Mouse (Mus musculus): ENCODE data around the gene Olfr1359. TPM values are rescaled to one million over a fixed set of nuclear protein-coding genes. Genes with fewer than 3 reads are reported as not detected.
"Not testable (repeated sequence)": the region's sequence is repeated elsewhere in the genome, so short reads cannot be mapped to it uniquely, and the experiment has no call there.

The Olfr1359 gene
- polyA plus RNA-seq, 1 experiment from 2014 or later = 0.27 TPM

GRCm38 (mm10) chr13:21733466-21733865 is 35.6 kb downstream of the Olfr1359 start:
- H3K9ac ChIP-seq = no peak overlapping the region
- no peak overlapping the region for H3K4me2 ChIP-seq (replicated peaks)
- no peak overlapping the region for H3K4me3 ChIP-seq (replicated peaks)
- ATAC-seq (ENCODE audit: insufficient number of reproducible peaks, low FRiP score, low TSS enrichment, low read depth) = no peak
- H3K27ac ChIP-seq (replicated peaks) = no peak overlapping the region
- 69% methylated on average over 5 of the region's 5 CpGs for WGBS
- H3K27me3 ChIP-seq = no peaks in the 10 kb centered on the region
- no peaks in the 10 kb centered on the region for H3K9me3 ChIP-seq (replicated peaks)
- no peaks in the 10 kb centered on the region for H3K36me3 ChIP-seq
- H3K4me1 ChIP-seq = peaks cover 9% of the 10 kb centered on the region

GRCm38 (mm10) chr13:21734010-21734905 is 36.3 kb downstream of the Olfr1359 start:
- Histone ChIP-seq H3K9me3 (replicated peaks) (no peaks in the 10 kb centered on the region), H3K27ac (replicated peaks) (peak overlapping the region; percentile 97), H3K4me2 (replicated peaks) (peak overlapping the region; percentile 64), H3K4me3 (replicated peaks) (peak overlapping the region; percentile 52), H3K27me3 (no peaks in the 10 kb centered on the region), H3K36me3 (no peaks in the 10 kb centered on the region), H3K4me1 (peaks cover 9% of the 10 kb centered on the region), H3K9ac (peak overlapping the region; percentile 45)
- under 1% methylated on average over 21 of the region's 21 CpGs for WGBS
- ATAC-seq (ENCODE audit: insufficient number of reproducible peaks, low FRiP score, low TSS enrichment, low read depth) = peak; percentile 76

GRCm38 (mm10) chr13:21734906-21735767 is 37.2 kb downstream of the Olfr1359 start, which contains the start of gene Hist1h4j:
TSS of gene Hist1h4j (plus strand) at chr13:21735064.
- H3K4me3 ChIP-seq (replicated peaks) = peak within 1 kb of the TSS; percentile 52
- peak within 1 kb of the TSS; percentile 45 for H3K9ac ChIP-seq
- H3K36me3 ChIP-seq; H3K4me1 ChIP-seq; H3K9me3 ChIP-seq (replicated peaks); H3K27me3 ChIP-seq: not testable (repeated sequence)
- WGBS = under 1% methylated on average over 49 of the region's 56 CpGs
- peak; percentile 91 for ATAC-seq (ENCODE audit: insufficient number of reproducible peaks, low FRiP score, low TSS enrichment, low read depth)
- H3K27ac ChIP-seq (replicated peaks) = peak within 1 kb of the TSS; percentile 97
- H3K4me2 ChIP-seq (replicated peaks) = peak within 1 kb of the TSS; percentile 64

GRCm38 (mm10) chr13:21745006-21745405 is 47.1 kb downstream of the Olfr1359 start:
- H3K27me3 ChIP-seq = no peaks in the 10 kb centered on the region
- no peak for ATAC-seq (ENCODE audit: insufficient number of reproducible peaks, low FRiP score, low TSS enrichment, low read depth)
- no peaks in the 10 kb centered on the region for H3K36me3 ChIP-seq
- no peak overlapping the region for H3K4me3 ChIP-seq (replicated peaks)
- no peak overlapping the region for H3K4me2 ChIP-seq (replicated peaks)
- H3K27ac ChIP-seq (replicated peaks) = no peak overlapping the region
- no peaks in the 10 kb centered on the region for H3K9me3 ChIP-seq (replicated peaks)
- 88% methylated on average over 1 of the region's 1 CpGs for WGBS
- no peak overlapping the region for H3K9ac ChIP-seq
- H3K4me1 ChIP-seq = peaks cover 8% of the 10 kb centered on the region

GRCm38 (mm10) chr13:21749387-21750158 is 51.7 kb downstream of the Olfr1359 start:
- Histone ChIP-seq H3K4me1 (peaks cover 16% of the 10 kb centered on the region), H3K9ac (peak overlapping the region; percentile 44), H3K27me3 (no peaks in the 10 kb centered on the region), H3K4me3 (replicated peaks) (peak overlapping the region; percentile 51), H3K4me2 (replicated peaks) (peak overlapping the region; percentile 62), H3K36me3 (no peaks in the 10 kb centered on the region), H3K27ac (replicated peaks) (peak overlapping the region; percentile 94), H3K9me3 (replicated peaks) (no peaks in the 10 kb centered on the region)
- WGBS = 3% methylated on average over 5 of the region's 5 CpGs
- ATAC-seq (ENCODE audit: insufficient number of reproducible peaks, low FRiP score, low TSS enrichment, low read depth) = no peak

- H3K4me2 ChIP-seq (replicated peaks) = peak within 1 kb of the TSS; percentile 62
- H3K9me3 ChIP-seq (replicated peaks); H3K36me3 ChIP-seq; H3K27me3 ChIP-seq: not testable (repeated sequence)
- H3K27ac ChIP-seq (replicated peaks) = peak within 1 kb of the TSS; percentile 94
- peak; percentile 84 for ATAC-seq (ENCODE audit: insufficient number of reproducible peaks, low FRiP score, low TSS enrichment, low read depth)
- peaks cover 19% of the 10 kb centered on the region for H3K4me1 ChIP-seq
- peak within 1 kb of the TSS; percentile 51 for H3K4me3 ChIP-seq (replicated peaks)
- H3K9ac ChIP-seq = peak within 1 kb of the TSS; percentile 44
- WGBS = under 1% methylated on average over 49 of the region's 56 CpGs
These were observed 52.5 kb downstream of the Olfr1359 start, which contains the start of gene Hist1h4k for GRCm38 (mm10) chr13:21750159-21751017. TSS of gene Hist1h4k (minus strand) at chr13:21750505.

GRCm38 (mm10) chr13:21751417-21751816 is 53.5 kb downstream of the Olfr1359 start:
- no peak overlapping the region for H3K4me2 ChIP-seq (replicated peaks)
- no peak overlapping the region for H3K9ac ChIP-seq
- H3K4me3 ChIP-seq (replicated peaks) = no peak overlapping the region
- H3K4me1 ChIP-seq = peaks cover 19% of the 10 kb centered on the region
- ATAC-seq (ENCODE audit: insufficient number of reproducible peaks, low FRiP score, low TSS enrichment, low read depth) = no peak
- no peaks in the 10 kb centered on the region for H3K9me3 ChIP-seq (replicated peaks)
- 0 out of 2 replicates have a peak overlapping the region, but pooled peaks have one; percentile 58 for H3K27ac ChIP-seq (replicated peaks)
- H3K36me3 ChIP-seq = no peaks in the 10 kb centered on the region
- H3K27me3 ChIP-seq = no peaks in the 10 kb centered on the region

GRCm38 (mm10) chr13:21751827-21752226 is 53.9 kb downstream of the Olfr1359 start:
- Histone ChIP-seq H3K9ac (no peak overlapping the region), H3K4me1 (peaks cover 19% of the 10 kb centered on the region), H3K27me3 (no peaks in the 10 kb centered on the region), H3K36me3 (no peaks in the 10 kb centered on the region), H3K9me3 (replicated peaks) (no peaks in the 10 kb centered on the region), H3K4me2 (replicated peaks) (0 out of 2 replicates have a peak overlapping the region, but pooled peaks have one; percentile 64), H3K27ac (replicated peaks) (peak overlapping the region; percentile 92; the same call in 1 of the 2 replicates), H3K4me3 (replicated peaks) (no peak overlapping the region)
- WGBS = 62% methylated on average over 3 of the region's 3 CpGs
- no peak for ATAC-seq (ENCODE audit: insufficient number of reproducible peaks, low FRiP score, low TSS enrichment, low read depth)

GRCm38 (mm10) chr13:21752356-21752755 is 54.4 kb downstream of the Olfr1359 start:
- no peaks in the 10 kb centered on the region for H3K27me3 ChIP-seq
- peak overlapping the region; percentile 92 for H3K27ac ChIP-seq (replicated peaks)
- H3K4me3 ChIP-seq (replicated peaks) = no peak overlapping the region
- 31% methylated on average over 3 of the region's 3 CpGs for WGBS
- no peaks in the 10 kb centered on the region for H3K9me3 ChIP-seq (replicated peaks)
- 0 out of 2 replicates have a peak overlapping the region, but pooled peaks have one; percentile 64 for H3K4me2 ChIP-seq (replicated peaks)
- ATAC-seq (ENCODE audit: insufficient number of reproducible peaks, low FRiP score, low TSS enrichment, low read depth) = no peak
- H3K4me1 ChIP-seq = peaks cover 17% of the 10 kb centered on the region
- no peaks in the 10 kb centered on the region for H3K36me3 ChIP-seq
- H3K9ac ChIP-seq = no peak overlapping the region

GRCm38 (mm10) chr13:21753051-21753523 is 55.2 kb downstream of the Olfr1359 start:
- peak overlapping the region; percentile 48 for H3K4me3 ChIP-seq (replicated peaks)
- no peaks in the 10 kb centered on the region for H3K9me3 ChIP-seq (replicated peaks)
- H3K4me2 ChIP-seq (replicated peaks) = peak overlapping the region; percentile 64
- H3K27me3 ChIP-seq = no peaks in the 10 kb centered on the region
- peak overlapping the region; percentile 15; the same call in 1 of the 2 replicates for H3K9ac ChIP-seq
- WGBS = 1% methylated on average over 10 of the region's 10 CpGs
- H3K36me3 ChIP-seq = no peaks in the 10 kb centered on the region
- H3K4me1 ChIP-seq = peaks cover 15% of the 10 kb centered on the region
- peak overlapping the region; percentile 92 for H3K27ac ChIP-seq (replicated peaks)
- no peak for ATAC-seq (ENCODE audit: insufficient number of reproducible peaks, low FRiP score, low TSS enrichment, low read depth)

Data from embryonic facial prominence, embryonic 15.5 days (tissue).